35 mouse cellular contexts compared by ENCODE assay signal in the genomic region with DNA sequence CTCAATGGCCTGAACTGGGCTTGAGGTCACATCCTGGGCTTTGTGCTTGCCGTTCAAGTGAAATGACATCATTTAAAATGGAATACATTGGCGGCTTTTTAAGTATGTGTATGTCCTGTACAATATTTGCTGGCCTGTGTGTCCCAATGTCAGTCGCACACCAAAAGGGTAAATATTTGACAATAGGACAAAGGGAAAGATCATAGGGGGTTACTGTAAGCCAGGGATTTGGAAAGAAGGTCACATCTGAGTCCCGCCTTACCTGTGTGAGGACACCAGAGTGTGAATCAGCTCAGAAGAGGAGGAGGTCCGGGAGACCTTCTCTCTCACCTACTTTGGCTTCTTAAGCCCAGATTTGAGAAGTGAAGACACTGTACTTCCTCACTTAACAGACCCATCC. TPM values are rescaled to one million over a fixed set of nuclear protein-coding genes. Genes with fewer than 3 reads are reported as not detected.
A peak's percentile ranks its signal among the peaks of the same experiment; 100 is the strongest.
DNase-seq lines count a peak whose midpoint lies in the region; ATAC-seq and TF ChIP-seq lines count a peak whose summit lies in the region.
"Had no signal": no experiment of that assay in that cellular context is flagged by ENCODE, and none has a peak within 500 bp of the region (broad histone marks: within the 10 kb centered on the region; RNA-seq: fewer than 3 reads in every experiment).

No protein-coding gene starts in this region.

- no peak for TF ChIP-seq CTCF in liver, embryonic 14.5 days (IDR thresholded peaks at IDR 0.05; ENCODE audit: low read depth)
- TF ChIP-seq CTCF in stomach, postnatal 0 days (IDR thresholded peaks at IDR 0.05; ENCODE audit: low read depth), result no peak

- peak overlapping the region; percentile 9 to 25; a peak in 2 of 4 replicates for H3K4me3 ChIP-seq in liver, embryonic 14.5 days (ENCODE audit: insufficient read depth in 1 of 2, low read depth in 2 of 2, low read length in 2 of 2)
- H3K4me3 ChIP-seq in stomach, postnatal 0 days (ENCODE audit: low read depth, low read length), result no peak overlapping the region
- H3K4me3 ChIP-seq: embryonic facial prominence, embryonic 10.5 days; embryonic facial prominence, embryonic 13.5 days; gastrocnemius, adult 2 months; heart, embryonic 12.5 days; heart, embryonic 15.5 days had no signal

- ATAC-seq in liver, embryonic 14.5 days (ENCODE audit: insufficient read depth), result peak; percentile 36; the same call in 1 of the 2 replicates
- ATAC-seq in stomach, postnatal 0 days (ENCODE audit: low FRiP score, low TSS enrichment), result no peak
- ATAC-seq: forebrain, embryonic 14.5 days; forebrain, postnatal 0 days; hindbrain, postnatal 0 days; inflammation-experienced regulatory T-cells, adult 6 months; Patski had no signal

- H3K27me3 ChIP-seq in liver, embryonic 14.5 days (ENCODE audit: control insufficient read depth, insufficient read depth, low read length), result no peaks in the 10 kb centered on the region
- no peaks in the 10 kb centered on the region for H3K27me3 ChIP-seq in stomach, postnatal 0 days (ENCODE audit: control insufficient read depth, insufficient read depth, low read length)
- H3K27me3 ChIP-seq: CH12.LX; embryonic facial prominence, embryonic 13.5 days; heart, embryonic 12.5 days; heart, embryonic 15.5 days; Patski had no signal

- intact Hi-C loops in heart, postnatal 14 days (cut with DNase I), result no loop called here

- H3K4me1 ChIP-seq in liver, embryonic 14.5 days (replicated peaks; ENCODE audit: control insufficient read depth in 2 of 2, insufficient read depth in 2 of 2, low read length in 1 of 2), result peaks cover 0 to 9% of the 10 kb centered on the region in 2 experiments; a peak in 2 of 4 replicates
- H3K4me1 ChIP-seq in stomach, postnatal 0 days (replicated peaks; ENCODE audit: control insufficient read depth, insufficient read depth), result no peaks in the 10 kb centered on the region
- H3K4me1 ChIP-seq: embryonic facial prominence, embryonic 10.5 days; embryonic facial prominence, embryonic 13.5 days; heart, embryonic 12.5 days; heart, embryonic 15.5 days had no signal

- H3K27ac ChIP-seq in liver, embryonic 14.5 days, result no peak overlapping the region
- no peak overlapping the region for H3K27ac ChIP-seq in stomach, postnatal 0 days (replicated peaks)
- H3K27ac ChIP-seq: embryonic facial prominence, embryonic 10.5 days; embryonic facial prominence, embryonic 13.5 days; gastrocnemius, adult 2 months; heart, embryonic 15.5 days; hindbrain, embryonic 14.5 days; hindbrain, postnatal 0 days had no signal

- H3K4me2 ChIP-seq in liver, embryonic 14.5 days (ENCODE audit: low read depth), result peak overlapping the region; percentile 32; the same call in 1 of the 2 replicates
- no peak overlapping the region for H3K4me2 ChIP-seq in stomach, postnatal 0 days (replicated peaks; ENCODE audit: low read depth)
- H3K4me2 ChIP-seq: embryonic facial prominence, embryonic 13.5 days; heart, embryonic 12.5 days; heart, embryonic 15.5 days; hindbrain, embryonic 14.5 days had no signal

- TF ChIP-seq EP300 in liver, embryonic 14.5 days (IDR thresholded peaks at IDR 0.05; ENCODE audit: low read depth), result no peak
- TF ChIP-seq EP300 in stomach, postnatal 0 days (optimal IDR thresholded peaks at IDR 0.05), result no peak

- no peaks in the 10 kb centered on the region for H3K36me3 ChIP-seq in liver, embryonic 14.5 days (replicated peaks; ENCODE audit: control insufficient read depth, insufficient read depth, low read depth)
- no peaks in the 10 kb centered on the region for H3K36me3 ChIP-seq in stomach, postnatal 0 days (ENCODE audit: control insufficient read depth, insufficient read depth, low read length)
- H3K36me3 ChIP-seq: embryonic facial prominence, embryonic 10.5 days; embryonic facial prominence, embryonic 13.5 days; G1E; heart, embryonic 12.5 days; heart, embryonic 15.5 days had no signal

- DNase-seq in heart, adult 11 months, result peak; percentile 33
- no peak for DNase-seq in heart, postnatal 14 days
- DNase-seq in liver, embryonic 14.5 days (ENCODE audit: low read depth in 3 of 3, low spot score in 3 of 3), result peak in 1 of 3 experiments; percentile 3
- DNase-seq in liver, result no peak
- DNase-seq in stomach, postnatal 0 days (ENCODE audit: low spot score), result peak; percentile 8
- DNase-seq in ovary, postnatal 14 days (ENCODE audit: low spot score), result no peak
- DNase-seq: adrenal gland, postnatal 10 days; adrenal gland, postnatal 36 days; B cell, adult 2 months; cerebellum, adult 11 months; cerebellum, adult 2 months; cerebellum, adult 9-11 months; cerebellum, postnatal 25 days; forebrain, postnatal 0 days; gastrocnemius, adult 2 months; gastrocnemius, postnatal 14 days; heart, adult 18-20 months; heart, postnatal 10 days; heart, postnatal 4 days had no signal

- WGBS in liver, embryonic 14.5 days (ENCODE audit: insufficient replicate concordance), result 65% methylated on average over 5 of the region's 5 CpGs
- WGBS in stomach, postnatal 0 days, result 71% methylated on average over 5 of the region's 5 CpGs

- H3K9me3 ChIP-seq in liver, embryonic 14.5 days (ENCODE audit: control insufficient read depth, low read length), result no peaks in the 10 kb centered on the region
- H3K9me3 ChIP-seq in stomach, postnatal 0 days (ENCODE audit: control insufficient read depth, low read length), result no peaks in the 10 kb centered on the region
- H3K9me3 ChIP-seq: embryonic facial prominence, embryonic 10.5 days; embryonic facial prominence, embryonic 13.5 days; G1E; heart, embryonic 12.5 days; heart, embryonic 15.5 days had no signal

- no peak overlapping the region; the same call in 1 of the 2 replicates for H3K9ac ChIP-seq in liver, embryonic 14.5 days (replicated peaks)
- H3K9ac ChIP-seq in stomach, postnatal 0 days (ENCODE audit: low read length), result no peak overlapping the region
- H3K9ac ChIP-seq: embryonic facial prominence, embryonic 13.5 days; forebrain, postnatal 0 days; heart, embryonic 12.5 days; heart, embryonic 15.5 days; hindbrain, embryonic 14.5 days had no signal

RNA-seq across cellular contexts. Expression of a gene that starts 25.0 kb away (rescaled TPM):
- total RNA-seq in heart, postnatal 14 days (2021), result under 1 TPM; 0.74 to 0.83 TPM
- polyA plus RNA-seq in liver, embryonic 14.5 days (2012; rRNA removed), result 9.9 and 10.9 TPM in 2 replicates
- 12.8 and 13.0 TPM in 2 replicates for polyA plus RNA-seq in liver, embryonic 14.5 days (2014; fragmentation: Nextera tagmentation; extraction: Ambion mirVana)
- polyA plus RNA-seq in stomach, postnatal 0 days (2015; fragmentation: Nextera tagmentation; extraction: Ambion mirVana), result 11.2 and 15.8 TPM in 2 replicates
- total RNA-seq: CH12.LX; common myeloid progenitor, adult 5-6 weeks; G1E had no signal
- polyA plus RNA-seq: G1E; inflammation-experienced regulatory T-cells, adult 6 months had no signal

RNA-seq across cellular contexts. Expression of a gene that starts 50.1 kb away (rescaled TPM):
- total RNA-seq in heart, postnatal 14 days (2021), result under 1 TPM; 0.54 to 0.79 TPM
- not detected in 2 replicates for polyA plus RNA-seq in liver, embryonic 14.5 days (2012; rRNA removed)
- polyA plus RNA-seq in liver, embryonic 14.5 days (2014; fragmentation: Nextera tagmentation; extraction: Ambion mirVana), result not detected in 2 replicates
- 3.5 and 3.7 TPM in 2 replicates for polyA plus RNA-seq in stomach, postnatal 0 days (2015; fragmentation: Nextera tagmentation; extraction: Ambion mirVana)
- total RNA-seq: adrenal gland, adult 18-20 months; adrenal gland, postnatal 10 days; adrenal gland, postnatal 36 days; CH12.LX; common myeloid progenitor, adult 5-6 weeks; forebrain, postnatal 0 days; G1E; gastrocnemius, adult 2 months; gastrocnemius, postnatal 14 days; gastrocnemius, postnatal 4 days had no signal
- polyA plus RNA-seq: embryonic facial prominence, embryonic 10.5 days; forebrain, embryonic 11.5 days; forebrain, embryonic 14.5 days; forebrain, postnatal 0 days; G1E; heart, embryonic 12.5 days; hindbrain, embryonic 11.5 days; inflammation-experienced regulatory T-cells, adult 6 months had no signal

Comparison
In these comparisons a context has a peak if more than half of its experiments do, and no peak if none do; other contexts are left out.
1. DNase-seq: peak in heart, adult 11 months (single experiment) and stomach, postnatal 0 days (single experiment); none in heart, postnatal 14 days (0 of 2), liver (single experiment) and ovary, postnatal 14 days (single experiment).